Mouse (Mus musculus) myocyte (in vitro differentiated cells): Measurements from ENCODE around the gene Uba52. TPM values are rescaled to one million over a fixed set of nuclear protein-coding genes. Genes with fewer than 3 reads are reported as not detected.

Experiments
- H3K27me3 ChIP-seq: one replicate; pipeline ENCODE4 v1.6.1; 2011; ENCODE audit not compliant: control insufficient read depth, insufficient read depth, insufficient read length
- H3K36me3 ChIP-seq: one replicate; pipeline ENCODE4 v1.6.1; 2011; ENCODE audit not compliant: control insufficient read depth, insufficient read depth
- H3K4me2 ChIP-seq: one replicate; pipeline ENCODE4 v1.6.1; 2011; ENCODE audit warnings: low read depth, control low read depth
- H3K4me3 ChIP-seq: one replicate; pipeline ENCODE4 v1.5.1; 2011; ENCODE audit warnings: mild to moderate bottlenecking, control low read depth, moderate library complexity
- H3K79me2 ChIP-seq: one replicate; pipeline ENCODE4 v1.6.1; 2011; ENCODE audit not compliant: control insufficient read depth, insufficient read depth
- H3ac ChIP-seq: one replicate; pipeline ENCODE4 v1.6.1; 2011; ENCODE audit not compliant: control insufficient read depth, insufficient read length
- CEBPB ChIP-seq: IDR thresholded peaks from 2 replicates; pipeline ENCODE4 v1.6.1; 2011; ENCODE audit warnings: mild to moderate bottlenecking, moderate library complexity; ENCODE audit not compliant: poor library complexity, insufficient read depth, severe bottlenecking
- E2F4 ChIP-seq: IDR thresholded peaks from one replicate; pipeline ENCODE4 v1.6.1; 2011; ENCODE audit warnings: mild to moderate bottlenecking, control low read depth, moderate library complexity; ENCODE audit not compliant: insufficient read depth
- MAX ChIP-seq: IDR thresholded peaks from one replicate; pipeline ENCODE4 v1.6.1; 2011; ENCODE audit warnings: low read depth, mild to moderate bottlenecking, control low read depth
- MYOD1 ChIP-seq, 3 experiments: IDR thresholded peaks; one replicate each; pipeline ENCODE4 v1.6.1; 2011; ENCODE audit warnings: control low read depth in 2 of 3, low read depth in 2 of 3, mild to moderate bottlenecking in 2 of 3, moderate library complexity in 1 of 3; ENCODE audit not compliant: insufficient read length in 2 of 3, control insufficient read depth in 1 of 3
- MYOG ChIP-seq, 3 experiments: IDR thresholded peaks; one replicate each; pipeline ENCODE4 v1.6.1; 2011; ENCODE audit warnings: control low read depth in 2 of 3, low read depth in 2 of 3, mild to moderate bottlenecking in 2 of 3; ENCODE audit not compliant: insufficient read length in 2 of 3, control insufficient read depth in 1 of 3, insufficient read depth in 1 of 3
- POLR2A ChIP-seq: IDR thresholded peaks from one replicate; pipeline ENCODE4 v1.6.1; 2011; ENCODE audit warnings: low read depth, mild to moderate bottlenecking, control low read depth, moderate library complexity; ENCODE audit not compliant: insufficient read length
- POLR2AphosphoS2 ChIP-seq: IDR thresholded peaks from one replicate; pipeline ENCODE4 v1.6.1; 2011; ENCODE audit warnings: low read depth, control low read depth; ENCODE audit not compliant: insufficient read length
- REST ChIP-seq: IDR thresholded peaks from one replicate; pipeline ENCODE4 v1.6.1; 2011; ENCODE audit warnings: mild to moderate bottlenecking, control low read depth, moderate library complexity; ENCODE audit not compliant: insufficient read depth, insufficient read length
- SRF ChIP-seq: IDR thresholded peaks from one replicate; pipeline ENCODE4 v1.6.1; 2011; ENCODE audit warnings: low read depth; ENCODE audit not compliant: control insufficient read depth, insufficient read length
- TCF12 ChIP-seq: IDR thresholded peaks from one replicate; pipeline ENCODE4 v1.6.1; 2011; ENCODE audit warnings: mild to moderate bottlenecking, control low read depth; ENCODE audit not compliant: poor library complexity, insufficient read depth, severe bottlenecking
- TCF3 ChIP-seq: IDR thresholded peaks from one replicate; pipeline ENCODE4 v1.6.1; 2011; ENCODE audit warnings: low read depth, control low read depth; ENCODE audit not compliant: insufficient read length
- USF1 ChIP-seq: IDR thresholded peaks from one replicate; pipeline ENCODE4 v1.6.1; 2011; ENCODE audit warnings: low read depth, mild to moderate bottlenecking, control low read depth, moderate library complexity
- polyA plus RNA-seq: library from polyadenylated mRNA; unstranded; fragments of >200 nt; fragmentation: generic; extraction: Trizol; gene quantifications from one replicate; pipeline ENCODE4 v1.2.1, GENCODE M21; 2012; ENCODE audit warnings: missing spikeins

Gene Uba52
- polyA plus RNA-seq, 1 experiment: 2,253 TPM

- no peak overlapping the region for H3K4me2 ChIP-seq
- H3K36me3 ChIP-seq: peaks cover 20% of the 10 kb centered on the region
- H3K27me3 ChIP-seq: no peaks in the 10 kb centered on the region
- TF ChIP-seq POLR2A (no peak), USF1 (no peak), POLR2AphosphoS2 (no peak), E2F4 (no peak), CEBPB (no peak), MAX (no peak), MYOD1 (IDR thresholded peaks at IDR 0.05; ENCODE audit: control insufficient read depth in 1 of 3, insufficient read length in 2 of 3, low read depth in 2 of 3) (no peak), TCF12 (no peak), SRF (no peak), TCF3 (no peak), REST (no peak), MYOG (IDR thresholded peaks at IDR 0.05; ENCODE audit: control insufficient read depth in 1 of 3, insufficient read depth in 1 of 3, insufficient read length in 2 of 3, low read depth in 2 of 3) (no peak)
- H3K79me2 ChIP-seq: peaks cover 6% of the 10 kb centered on the region
- H3K4me3 ChIP-seq: no peak overlapping the region
- H3ac ChIP-seq: no peak overlapping the region
Measured at GRCm38 (mm10) chr8:70535221-70535620, 24.6 kb upstream of the Uba52 start.

DNA sequence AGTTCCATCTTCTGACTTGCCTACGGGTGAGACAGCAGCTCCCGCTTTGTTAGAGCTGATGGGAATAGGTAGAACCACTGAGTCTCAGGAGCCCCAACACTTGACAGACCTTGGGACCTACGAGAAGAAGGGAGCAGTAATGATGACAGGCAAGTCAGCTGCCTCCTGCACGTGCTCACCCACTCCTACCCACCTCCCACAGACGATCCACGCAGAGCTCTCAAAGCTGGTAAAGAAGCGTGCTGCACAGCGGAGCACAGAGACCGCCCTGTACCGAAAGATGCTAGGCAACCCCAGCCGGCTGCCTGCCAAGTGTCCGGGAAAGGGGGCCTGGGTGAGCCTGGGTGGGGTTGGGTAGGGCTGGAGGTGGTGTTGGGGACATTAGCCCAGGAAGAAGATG, 23.7 kb upstream of the Uba52 start:
- no peaks in the 10 kb centered on the region for H3K27me3 ChIP-seq
- no peak overlapping the region for H3K4me3 ChIP-seq
- no peak overlapping the region for H3ac ChIP-seq
- H3K4me2 ChIP-seq: no peak overlapping the region
- H3K36me3 ChIP-seq: peaks cover 20% of the 10 kb centered on the region
- H3K79me2 ChIP-seq: peaks cover 5% of the 10 kb centered on the region
- TF ChIP-seq TCF12 (no peak), MYOG (IDR thresholded peaks at IDR 0.05; ENCODE audit: control insufficient read depth in 1 of 3, insufficient read depth in 1 of 3, insufficient read length in 2 of 3, low read depth in 2 of 3) (no peak), MYOD1 (IDR thresholded peaks at IDR 0.05; ENCODE audit: control insufficient read depth in 1 of 3, insufficient read length in 2 of 3, low read depth in 2 of 3) (no peak), POLR2A (no peak), E2F4 (no peak), MAX (no peak), USF1 (no peak), SRF (no peak), POLR2AphosphoS2 (no peak)

DNA sequence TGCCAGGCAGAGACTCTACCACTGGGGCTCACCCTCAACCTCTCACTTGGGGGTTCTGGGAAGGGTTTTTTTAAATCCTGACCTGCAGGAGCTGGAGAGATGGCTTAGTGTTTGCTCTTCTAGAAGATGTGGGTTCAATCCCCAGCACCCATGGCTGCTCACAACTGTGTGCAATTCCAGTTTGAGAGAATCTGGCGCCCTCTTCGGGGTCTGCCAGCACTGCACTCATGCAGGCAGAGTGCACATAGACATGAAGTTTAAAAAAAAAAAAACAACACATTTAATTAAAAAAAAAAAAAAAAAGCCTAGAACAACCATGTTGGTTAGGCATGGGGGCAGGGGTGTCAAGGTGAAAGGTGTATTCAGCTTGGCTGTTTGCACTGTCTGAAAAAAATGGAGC, 19.7 kb upstream of the Uba52 start:
- Histone ChIP-seq H3K79me2 (peaks cover 17% of the 10 kb centered on the region), H3K36me3 (peaks cover 11% of the 10 kb centered on the region), H3K27me3 (no peaks in the 10 kb centered on the region), H3ac (no peak overlapping the region), H3K4me2 (no peak overlapping the region), H3K4me3 (no peak overlapping the region)
- no peak for TF ChIP-seq CEBPB
- TF ChIP-seq MYOD1 (IDR thresholded peaks at IDR 0.05; ENCODE audit: control insufficient read depth in 1 of 3, insufficient read length in 2 of 3, low read depth in 2 of 3): no peak
- TF ChIP-seq USF1: no peak
- no peak for TF ChIP-seq SRF

- H3ac ChIP-seq: no peak overlapping the region
- no peak overlapping the region for H3K4me3 ChIP-seq
- H3K79me2 ChIP-seq: peaks cover 17% of the 10 kb centered on the region
- peaks cover 11% of the 10 kb centered on the region for H3K36me3 ChIP-seq
- H3K27me3 ChIP-seq: no peaks in the 10 kb centered on the region
- TF ChIP-seq MYOD1 (IDR thresholded peaks at IDR 0.05; ENCODE audit: control insufficient read depth in 1 of 3, insufficient read length in 2 of 3, low read depth in 2 of 3) (no peak), MYOG (IDR thresholded peaks at IDR 0.05; ENCODE audit: control insufficient read depth in 1 of 3, insufficient read depth in 1 of 3, insufficient read length in 2 of 3, low read depth in 2 of 3) (no peak), SRF (no peak), CEBPB (no peak), MAX (no peak), E2F4 (no peak), REST (no peak), POLR2AphosphoS2 (no peak), TCF3 (no peak), USF1 (no peak), TCF12 (no peak), POLR2A (no peak)
- peak overlapping the region; percentile 87 for H3K4me2 ChIP-seq
Measured at GRCm38 (mm10) chr8:70529741-70530161, 19.1 kb upstream of the Uba52 start.

- H3K36me3 ChIP-seq: peaks cover 11% of the 10 kb centered on the region
- peak overlapping the region; percentile 87 for H3K4me2 ChIP-seq
- no peak overlapping the region for H3ac ChIP-seq
- TF ChIP-seq TCF3 (no peak), POLR2A (no peak), TCF12 (no peak)
- H3K27me3 ChIP-seq: no peaks in the 10 kb centered on the region
- peaks cover 17% of the 10 kb centered on the region for H3K79me2 ChIP-seq
- H3K4me3 ChIP-seq: no peak overlapping the region
Measured at GRCm38 (mm10) chr8:70529299-70529698, 18.7 kb upstream of the Uba52 start.
